Mouse (Mus musculus) small intestine, adult 2 months (tissue): ENCODE measurements around the gene Arhgap32.

Experiments used
- CTCF ChIP-seq: fragments of 200-500 bp; IDR thresholded peaks from 2 replicates; pipeline ENCODE4 v1.5.1; 2012; ENCODE audit warnings: low read depth, mild to moderate bottlenecking, control low read depth, inconsistent platforms, low read length, moderate library complexity, mixed read lengths; ENCODE audit not compliant: insufficient replicate concordance, insufficient read length; ENCODE audit errors: extremely low read depth
- POLR2A ChIP-seq: fragments of 200-500 bp; IDR thresholded peaks from 2 replicates; pipeline ENCODE4 v1.6.1; 2012; ENCODE audit warnings: low read depth, mild to moderate bottlenecking, control low read depth, inconsistent platforms, low read length, moderate library complexity

DNA sequence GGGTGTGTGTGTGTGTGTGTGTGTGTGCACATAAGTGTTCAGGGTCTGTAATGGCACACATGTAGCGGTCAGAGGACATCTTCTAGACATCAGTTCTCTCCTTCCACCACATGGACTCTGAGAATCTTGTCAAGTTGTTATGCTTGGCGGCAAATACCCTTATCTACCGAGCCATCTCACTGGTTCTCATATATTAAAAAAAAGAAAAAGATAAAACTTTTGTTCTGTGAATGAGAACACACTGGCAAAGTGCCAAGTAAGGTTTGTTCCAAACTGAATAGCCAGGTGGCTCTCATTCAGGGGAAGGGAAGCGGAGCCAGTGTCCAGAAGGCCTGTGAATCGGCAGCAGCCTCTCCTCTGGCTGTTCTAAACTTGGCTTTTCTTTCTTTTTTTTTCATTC, 162.1 kb downstream of the Arhgap32 start:
- TF ChIP-seq CTCF (no peak), POLR2A (no peak)
